Mouse (Mus musculus) erythroblast, adult 5-6 weeks (primary cell): ENCODE measurements around the gene Elk3. TPM values are rescaled to one million over a fixed set of nuclear protein-coding genes. Genes with fewer than 3 reads are reported as not detected.

Experiments used
- ATAC-seq: replicated peaks from 2 replicates; pipeline ENCODE4 v1.8.0; 2016; ENCODE audit warnings: moderate number of reproducible peaks, mild to moderate bottlenecking, moderate TSS enrichment, inconsistent platforms; ENCODE audit not compliant: poor library complexity, low FRiP score, severe bottlenecking
- total RNA-seq, 2 experiments: library from RNA; stranded (forward) in 1 of 2; stranded (reverse) in 1 of 2; fragments of 150-400 nt in 1 of 2; fragments of 200-764, 138-1000 nt in 1 of 2; gene quantifications; 2 replicates each; pipeline versions ENCODE4 v1.2.3 to v1.2.4; 2015 to 2017; ENCODE audit warnings: low replicate concordance in 2 of 2

Gene Elk3
- total RNA-seq, 2 experiments from 2014 or later, result 3.8 to 4.2 TPM

- ATAC-seq, result no peak
These were observed 37.7 kb downstream of the Elk3 start for GRCm38 (mm10) chr10:93272986-93273982.

GRCm38 (mm10) chr10:93271831-93272230, 39.1 kb downstream of the Elk3 start:
- ATAC-seq, result no peak

DNA sequence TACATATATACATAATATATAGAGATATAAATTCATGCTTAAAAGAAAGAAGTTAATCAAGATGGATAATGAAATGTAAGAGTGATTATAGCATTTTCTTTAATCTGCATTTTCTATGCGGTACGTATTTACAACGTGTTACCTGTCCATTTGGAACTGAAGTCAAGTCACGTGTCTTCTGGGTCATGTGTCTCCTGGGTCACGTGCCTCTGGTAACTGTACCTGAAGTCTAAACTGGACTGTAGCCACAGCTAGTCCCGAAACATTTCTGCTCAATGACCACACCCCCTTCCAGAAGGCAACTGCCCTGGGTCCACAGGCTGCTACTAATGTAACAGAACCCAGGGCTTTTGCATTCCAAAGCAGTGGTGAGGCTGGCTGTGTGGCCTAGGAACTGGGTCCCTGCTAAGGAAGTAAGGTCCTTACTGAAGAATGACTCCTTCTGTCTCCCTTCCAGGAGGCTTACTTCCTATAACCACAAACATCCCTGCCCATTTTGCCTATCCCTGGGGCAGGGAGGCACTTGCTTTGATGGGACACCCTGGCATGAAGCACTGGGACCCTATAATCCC, 40.0 kb downstream of the Elk3 start:
- ATAC-seq, result no peak

GRCm38 (mm10) chr10:93269744-93270143, 41.2 kb downstream of the Elk3 start:
- no peak for ATAC-seq

- ATAC-seq, result no peak
These were observed 42.6 kb downstream of the Elk3 start for GRCm38 (mm10) chr10:93268339-93268738.

DNA sequence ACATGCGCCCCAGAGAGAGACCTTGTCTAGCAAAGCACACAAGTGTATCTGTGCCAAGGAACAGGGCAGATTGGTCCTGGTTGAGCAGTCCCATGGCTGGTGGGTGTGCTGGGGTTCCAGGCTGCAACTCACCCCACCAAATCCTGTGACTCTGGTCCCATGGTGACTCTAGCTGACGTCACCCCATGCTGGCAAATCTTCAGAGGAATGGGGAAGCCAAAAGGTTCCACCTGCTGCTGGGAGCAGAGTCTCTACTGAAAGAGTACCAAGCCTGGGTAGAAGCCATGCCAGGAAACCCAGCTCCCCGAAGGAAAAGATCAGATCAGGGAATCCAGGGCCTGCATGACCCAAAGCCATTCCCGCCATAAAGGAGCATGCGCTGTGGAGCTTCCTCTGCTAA, 43.4 kb downstream of the Elk3 start:
- no peak for ATAC-seq

GRCm38 (mm10) chr10:93266521-93266920, 44.4 kb downstream of the Elk3 start:
- no peak for ATAC-seq

GRCm38 (mm10) chr10:93265833-93266232, 45.1 kb downstream of the Elk3 start:
- ATAC-seq, result no peak

GRCm38 (mm10) chr10:93264001-93264400, 46.9 kb downstream of the Elk3 start:
- no peak for ATAC-seq

GRCm38 (mm10) chr10:93263431-93263830, 47.5 kb downstream of the Elk3 start:
- no peak for ATAC-seq

DNA sequence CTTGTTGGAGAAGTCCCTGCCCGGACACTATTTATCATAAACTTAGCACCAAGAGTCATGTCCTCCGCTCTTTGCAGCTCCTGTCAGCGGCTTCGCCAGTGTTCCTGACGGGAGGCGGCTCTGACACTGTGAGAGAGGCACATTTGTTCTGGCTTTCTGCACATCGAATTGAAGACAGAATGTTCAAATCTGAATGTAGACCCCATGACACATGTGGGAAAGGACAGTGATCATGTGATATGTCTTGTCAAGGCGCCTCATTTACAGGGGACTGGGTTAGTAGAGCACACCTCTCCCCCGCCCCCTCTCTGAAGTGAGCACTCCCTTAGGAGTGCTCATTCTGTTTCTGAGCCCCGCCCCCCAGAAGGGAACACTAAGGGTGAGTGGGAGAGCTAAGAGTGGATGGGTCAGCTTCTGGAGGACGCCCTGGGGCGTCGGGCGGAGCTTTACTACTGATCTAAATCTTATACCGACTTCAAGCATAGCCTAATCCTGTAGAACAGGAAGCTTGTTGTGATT, 48.9 kb downstream of the Elk3 start:
- ATAC-seq, result no peak

GRCm38 (mm10) chr10:93261132-93261980, 49.6 kb downstream of the Elk3 start:
- ATAC-seq, result no peak

DNA sequence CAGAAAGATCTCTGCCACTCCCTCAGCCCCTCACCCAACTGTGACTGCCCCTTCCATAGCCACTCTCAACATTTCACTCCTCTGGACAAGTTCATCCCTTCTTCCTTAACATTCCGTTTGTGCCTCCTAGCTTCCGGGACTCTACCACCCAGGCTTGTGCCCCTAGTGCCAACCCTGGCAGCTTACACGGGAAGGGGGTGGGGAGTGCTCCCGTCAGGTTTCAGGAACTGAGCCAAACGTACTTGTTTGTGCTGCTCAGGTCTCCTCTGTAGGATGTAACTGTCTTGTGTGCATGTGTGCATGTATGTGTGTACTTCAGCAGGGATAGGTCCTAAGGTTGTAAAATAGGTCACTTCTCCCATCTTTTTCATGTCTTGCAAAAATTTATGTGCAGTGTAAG, 51.1 kb downstream of the Elk3 start:
- ATAC-seq, result no peak

GRCm38 (mm10) chr10:93255294-93255693, 55.6 kb downstream of the Elk3 start:
- ATAC-seq, result no peak

DNA sequence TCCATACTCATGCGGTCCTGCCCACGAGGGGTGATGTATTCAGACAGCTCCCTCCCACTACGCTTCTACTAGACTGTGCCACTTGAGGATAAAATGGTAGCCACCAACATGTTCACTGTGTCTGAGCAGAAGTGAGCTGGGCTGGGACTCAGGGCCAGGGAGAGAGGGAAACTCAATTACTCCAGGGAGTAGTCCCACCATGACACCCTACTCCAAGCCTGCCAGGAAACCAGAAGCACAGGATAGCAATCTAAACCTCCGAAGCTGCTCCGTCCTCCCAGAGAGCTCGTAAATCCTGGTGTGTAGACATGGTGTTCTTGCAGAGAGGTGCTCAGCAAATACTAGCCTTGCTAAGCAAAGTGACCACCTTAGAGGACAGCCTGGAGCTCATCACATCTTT, 57.8 kb downstream of the Elk3 start:
- ATAC-seq, result no peak

GRCm38 (mm10) chr10:93252661-93253060, 58.3 kb downstream of the Elk3 start:
- no peak for ATAC-seq

DNA sequence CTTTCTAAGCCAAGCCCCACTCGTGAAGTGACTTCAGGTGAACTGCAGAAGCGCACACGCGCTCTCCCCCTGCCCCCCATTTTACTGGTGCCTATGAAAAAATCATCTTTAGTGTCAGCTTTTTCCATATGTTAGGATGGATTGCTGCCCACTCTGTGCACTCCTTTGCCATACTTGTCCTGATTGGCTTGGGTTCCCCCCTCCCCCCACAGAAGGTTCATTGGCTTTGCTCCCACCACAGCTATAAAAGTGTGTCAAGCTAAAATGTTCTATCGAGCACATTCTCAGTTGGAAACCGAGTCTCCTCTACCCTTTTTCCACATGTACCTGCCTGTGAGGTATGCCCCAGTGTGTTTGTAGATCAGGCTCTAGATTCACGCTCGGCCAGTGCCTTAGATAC, 59.5 kb downstream of the Elk3 start:
- ATAC-seq, result no peak

- no peak for ATAC-seq
These were observed 60.3 kb downstream of the Elk3 start for GRCm38 (mm10) chr10:93250436-93251317.

- ATAC-seq, result no peak
These were observed 61.0 kb downstream of the Elk3 start for GRCm38 (mm10) chr10:93249901-93250300.
